In genomic region chr10:41860275-41860688, GRCm38 (mm10) we compare ENCODE assay signal across 19 mouse cellular contexts. TPM values are rescaled to one million over a fixed set of nuclear protein-coding genes. Genes with fewer than 3 reads are reported as not detected.
DNase-seq lines count a peak whose midpoint lies in the region; ATAC-seq lines count a peak whose summit lies in the region.
"Had no signal": no experiment of that assay in that cellular context is flagged by ENCODE, and none has a peak within 500 bp of the region (broad histone marks: within the 10 kb centered on the region; RNA-seq: fewer than 3 reads in every experiment).

No protein-coding gene starts in this region.

- WGBS in heart, embryonic 12.5 days = 72% methylated on average over 2 of the region's 2 CpGs
- WGBS in midbrain, embryonic 11.5 days = 89% methylated on average over 2 of the region's 2 CpGs
- 96% methylated on average over 2 of the region's 2 CpGs for WGBS in midbrain, embryonic 13.5 days

- no peak for ATAC-seq in heart, embryonic 12.5 days (ENCODE audit: insufficient number of reproducible peaks, low FRiP score)
- no peak for ATAC-seq in midbrain, embryonic 11.5 days (ENCODE audit: low FRiP score)
- ATAC-seq in midbrain, embryonic 13.5 days = no peak
- ATAC-seq in erythroblast, adult 5-6 weeks (replicated peaks; ENCODE audit: low FRiP score, poor library complexity, severe bottlenecking) = no peak; the same call in 1 of the 2 replicates
- ATAC-seq: forebrain, postnatal 0 days; lung, postnatal 0 days; midbrain, embryonic 15.5 days had no signal

- H3K27me3 ChIP-seq in heart, embryonic 12.5 days (replicated peaks) = no peaks in the 10 kb centered on the region
- H3K27me3 ChIP-seq in midbrain, embryonic 11.5 days (ENCODE audit: control insufficient read depth, insufficient read depth, low read length) = no peaks in the 10 kb centered on the region
- no peaks in the 10 kb centered on the region for H3K27me3 ChIP-seq in midbrain, embryonic 13.5 days
- H3K27me3 ChIP-seq: hindbrain, embryonic 13.5 days; liver, embryonic 15.5 days; midbrain, embryonic 15.5 days had no signal

- H3K9ac ChIP-seq in heart, embryonic 12.5 days = no peak overlapping the region
- H3K9ac ChIP-seq in midbrain, embryonic 11.5 days (ENCODE audit: low read length) = no peak overlapping the region
- H3K9ac ChIP-seq in midbrain, embryonic 13.5 days (replicated peaks) = no peak overlapping the region
- H3K9ac ChIP-seq: forebrain, postnatal 0 days; hindbrain, embryonic 13.5 days; liver, embryonic 15.5 days; midbrain, embryonic 15.5 days had no signal

- no peaks in the 10 kb centered on the region for H3K36me3 ChIP-seq in heart, embryonic 12.5 days
- no peaks in the 10 kb centered on the region for H3K36me3 ChIP-seq in midbrain, embryonic 11.5 days (ENCODE audit: control insufficient read depth, insufficient read depth, low read length)
- no peaks in the 10 kb centered on the region for H3K36me3 ChIP-seq in midbrain, embryonic 13.5 days
- H3K36me3 ChIP-seq: hindbrain, embryonic 13.5 days; liver, embryonic 15.5 days; midbrain, embryonic 15.5 days had no signal

- no peaks in the 10 kb centered on the region for H3K9me3 ChIP-seq in heart, embryonic 12.5 days (replicated peaks)
- no peaks in the 10 kb centered on the region for H3K9me3 ChIP-seq in midbrain, embryonic 11.5 days (ENCODE audit: control insufficient read depth, low read length)
- no peaks in the 10 kb centered on the region for H3K9me3 ChIP-seq in midbrain, embryonic 13.5 days
- H3K9me3 ChIP-seq: hindbrain, embryonic 13.5 days; liver, embryonic 15.5 days; midbrain, embryonic 15.5 days had no signal

- H3K4me1 ChIP-seq in heart, embryonic 12.5 days (replicated peaks) = no peaks in the 10 kb centered on the region
- H3K4me1 ChIP-seq in midbrain, embryonic 11.5 days (ENCODE audit: control insufficient read depth, insufficient read depth, low read length) = no peaks in the 10 kb centered on the region
- no peaks in the 10 kb centered on the region for H3K4me1 ChIP-seq in midbrain, embryonic 13.5 days (replicated peaks)
- H3K4me1 ChIP-seq: hindbrain, embryonic 13.5 days; midbrain, embryonic 15.5 days had no signal

- no peak overlapping the region for H3K4me3 ChIP-seq in heart, embryonic 12.5 days
- H3K4me3 ChIP-seq in midbrain, embryonic 11.5 days (ENCODE audit: low read depth, low read length) = no peak overlapping the region
- H3K4me3 ChIP-seq in midbrain, embryonic 13.5 days (replicated peaks) = no peak overlapping the region
- H3K4me3 ChIP-seq: hindbrain, embryonic 13.5 days; liver, embryonic 15.5 days; midbrain, embryonic 15.5 days had no signal

- peak; percentile 87 for DNase-seq in heart, adult 11 months
- DNase-seq in midbrain, embryonic 11.5 days (ENCODE audit: low spot score, missing footprints) = peak; percentile 73
- DNase-seq in cerebellum, postnatal 14 days = peak; percentile 77 to 78
- DNase-seq in adrenal gland, adult 8-10 months = no peak
- no peak for DNase-seq in frontal cortex, postnatal 36 days (ENCODE audit: low spot score in 2 of 2)
- DNase-seq: adrenal gland, postnatal 14 days; embryo, embryonic 11 days; forebrain, postnatal 0 days; gastrocnemius, postnatal 14 days; kidney, postnatal 14 days; right cerebral cortex, adult 18-20 months; thymus, adult 18-20 months had no signal

- no peak overlapping the region for H3K27ac ChIP-seq in heart, embryonic 12.5 days (ENCODE audit: poor library complexity, severe bottlenecking)
- no peak overlapping the region for H3K27ac ChIP-seq in midbrain, embryonic 11.5 days (ENCODE audit: low read depth, low read length)
- no peak overlapping the region for H3K27ac ChIP-seq in midbrain, embryonic 13.5 days
- H3K27ac ChIP-seq: hindbrain, embryonic 13.5 days; liver, embryonic 15.5 days; midbrain, embryonic 15.5 days had no signal

- H3K4me2 ChIP-seq in heart, embryonic 12.5 days = no peak overlapping the region
- no peak overlapping the region for H3K4me2 ChIP-seq in midbrain, embryonic 11.5 days
- H3K4me2 ChIP-seq in midbrain, embryonic 13.5 days (replicated peaks) = no peak overlapping the region
- H3K4me2 ChIP-seq: hindbrain, embryonic 13.5 days; liver, embryonic 15.5 days; midbrain, embryonic 15.5 days had no signal

RNA-seq across cellular contexts. Expression of gene Sesn1, which starts 50.5 kb away (rescaled TPM):
- polyA plus RNA-seq in heart, embryonic 12.5 days (2016; fragmentation: Nextera tagmentation; extraction: Ambion mirVana) = 27.8 and 28.6 TPM in 2 replicates
- 22.2 and 26.8 TPM in 2 replicates for polyA plus RNA-seq in midbrain, embryonic 11.5 days (2014; fragmentation: Nextera tagmentation; extraction: Ambion mirVana)
- polyA plus RNA-seq in midbrain, embryonic 13.5 days (2015; fragmentation: Nextera tagmentation; extraction: Ambion mirVana) = 28.6 and 28.9 TPM in 2 replicates
- total RNA-seq in adrenal gland, adult 8-10 months (2022) = 10 to 100 TPM; 20.5 to 31.3 (median 29.4) TPM
- 157 and 167 TPM in 2 replicates for total RNA-seq in erythroblast, adult 5-6 weeks (2015; ENCODE audit: low replicate concordance)
- 112 and 135 TPM in 2 replicates for total RNA-seq in erythroblast, adult 5-6 weeks (2017; ENCODE audit: low replicate concordance)

RNA-seq across cellular contexts. Expression of gene Cep57l1, which starts 50.6 kb away (rescaled TPM):
- polyA plus RNA-seq in heart, embryonic 12.5 days (2016; fragmentation: Nextera tagmentation; extraction: Ambion mirVana) = 19.3 and 21.8 TPM in 2 replicates
- polyA plus RNA-seq in midbrain, embryonic 11.5 days (2014; fragmentation: Nextera tagmentation; extraction: Ambion mirVana) = 21.6 and 26.4 TPM in 2 replicates
- 16.5 and 21.5 TPM in 2 replicates for polyA plus RNA-seq in midbrain, embryonic 13.5 days (2015; fragmentation: Nextera tagmentation; extraction: Ambion mirVana)
- total RNA-seq in adrenal gland, adult 8-10 months (2022) = 10 to 100 TPM in 2 of 4 experiments, 1 to 10 TPM in 2; 5.8 to 14.5 (median 9.5) TPM
- 11.5 and 12.7 TPM in 2 replicates for total RNA-seq in erythroblast, adult 5-6 weeks (2015; ENCODE audit: low replicate concordance)
- total RNA-seq in erythroblast, adult 5-6 weeks (2017; ENCODE audit: low replicate concordance) = 7.1 and 12.5 TPM in 2 replicates

Comparison
In these comparisons a context has a peak if more than half of its experiments do, and no peak if none do; other contexts are left out.
1. DNase-seq: peak in heart, adult 11 months (single experiment), midbrain, embryonic 11.5 days (single experiment) and cerebellum, postnatal 14 days (2 of 2); none in adrenal gland, adult 8-10 months (single experiment) and frontal cortex, postnatal 36 days (0 of 2).